Mouse (Mus musculus): ENCODE results near the gene Kdf1. TPM values are rescaled to one million over a fixed set of nuclear protein-coding genes. Genes with fewer than 3 reads are reported as not detected.

Kdf1 gene
- total and polyA plus RNA-seq, 2 experiments from 2014 or later: 0.26 to 0.60 TPM

- no peaks in the 10 kb centered on the region for H3K27me3 ChIP-seq (ENCODE audit: insufficient read depth, low read length)
- no peaks in the 10 kb centered on the region for H3K36me3 ChIP-seq (ENCODE audit: insufficient read depth, low read length)
- no peaks in the 10 kb centered on the region for H3K9me3 ChIP-seq (ENCODE audit: low read length)
- no peaks in the 10 kb centered on the region for H3K4me1 ChIP-seq (ENCODE audit: insufficient read depth, low read length)
- 64% methylated on average over 10 of the region's 10 CpGs for WGBS
- no peak within 1 kb of the TSS for H3K4me3 ChIP-seq (ENCODE audit: low read length)
- H3K4me2 ChIP-seq (ENCODE audit: low read depth, low read length): no peak within 1 kb of the TSS
- no peak for TF ChIP-seq CTCF (IDR thresholded peaks at IDR 0.05; ENCODE audit: low read depth)
- ATAC-seq (no peak), DNase-seq (ENCODE audit: low spot score) (no peak)
- no peak within 1 kb of the TSS for H3K27ac ChIP-seq
- no peak within 1 kb of the TSS for H3K9ac ChIP-seq (replicated peaks; ENCODE audit: low read length)
Measured at GRCm38 (mm10) chr4:133552768-133553447, 34.1 kb downstream of the Kdf1 start, which contains the start of gene Nr0b2. Gene Nr0b2, plus strand, starts transcription at chr4:133553376.

GRCm38 (mm10) chr4:133553448-133554330 lies 34.9 kb downstream of the Kdf1 start:
- Histone ChIP-seq H3K4me2 (ENCODE audit: low read depth, low read length) (no peak overlapping the region), H3K9ac (replicated peaks; ENCODE audit: low read length) (no peak overlapping the region), H3K4me1 (ENCODE audit: insufficient read depth, low read length) (no peaks in the 10 kb centered on the region), H3K4me3 (ENCODE audit: low read length) (no peak overlapping the region), H3K27ac (no peak overlapping the region), H3K27me3 (ENCODE audit: insufficient read depth, low read length) (no peaks in the 10 kb centered on the region), H3K36me3 (ENCODE audit: insufficient read depth, low read length) (no peaks in the 10 kb centered on the region), H3K9me3 (ENCODE audit: low read length) (no peaks in the 10 kb centered on the region)
- ATAC-seq (no peak), DNase-seq (ENCODE audit: low spot score) (no peak)
- 77% methylated on average over 19 of the region's 19 CpGs for WGBS
- TF ChIP-seq CTCF (IDR thresholded peaks at IDR 0.05; ENCODE audit: low read depth): no peak

- no peak for ATAC-seq
- no peaks in the 10 kb centered on the region for H3K9me3 ChIP-seq (ENCODE audit: low read length)
- no peak overlapping the region for H3K4me3 ChIP-seq (ENCODE audit: low read length)
- WGBS: 27% methylated on average over 10 of the region's 10 CpGs
- H3K4me2 ChIP-seq (ENCODE audit: low read depth, low read length): no peak overlapping the region
- no peak overlapping the region for H3K27ac ChIP-seq
- no peak for TF ChIP-seq CTCF (IDR thresholded peaks at IDR 0.05; ENCODE audit: low read depth)
- no peak overlapping the region for H3K9ac ChIP-seq (replicated peaks; ENCODE audit: low read length)
- H3K4me1 ChIP-seq (ENCODE audit: insufficient read depth, low read length): no peaks in the 10 kb centered on the region
- no peaks in the 10 kb centered on the region for H3K36me3 ChIP-seq (ENCODE audit: insufficient read depth, low read length)
- DNase-seq (ENCODE audit: low spot score): no peak
- H3K27me3 ChIP-seq (ENCODE audit: insufficient read depth, low read length): no peaks in the 10 kb centered on the region
Measured at GRCm38 (mm10) chr4:133557041-133557717, 38.4 kb downstream of the Kdf1 start.

GRCm38 (mm10) chr4:133559846-133560245 lies 41.1 kb downstream of the Kdf1 start:
- H3K27ac ChIP-seq: no peak overlapping the region

GRCm38 (mm10) chr4:133561622-133562021 lies 42.9 kb downstream of the Kdf1 start:
- H3K9me3 ChIP-seq (ENCODE audit: low read length): no peaks in the 10 kb centered on the region
- no peak for TF ChIP-seq CTCF (IDR thresholded peaks at IDR 0.05; ENCODE audit: low read depth)
- no peaks in the 10 kb centered on the region for H3K4me1 ChIP-seq (ENCODE audit: insufficient read depth, low read length)
- H3K27me3 ChIP-seq (ENCODE audit: insufficient read depth, low read length): no peaks in the 10 kb centered on the region
- H3K4me3 ChIP-seq (ENCODE audit: low read length): no peak overlapping the region
- WGBS: 80% methylated on average over 4 of the region's 4 CpGs
- H3K9ac ChIP-seq (replicated peaks; ENCODE audit: low read length): no peak overlapping the region
- DNase-seq (ENCODE audit: low spot score) (no peak), ATAC-seq (no peak)
- no peak overlapping the region for H3K4me2 ChIP-seq (ENCODE audit: low read depth, low read length)
- H3K36me3 ChIP-seq (ENCODE audit: insufficient read depth, low read length): no peaks in the 10 kb centered on the region
- no peak overlapping the region for H3K27ac ChIP-seq

More at GRCm38 (mm10) chr4:133559846-133560245, 41.1 kb downstream of the Kdf1 start:
- Histone ChIP-seq H3K9ac (replicated peaks; ENCODE audit: low read length) (no peak overlapping the region), H3K9me3 (ENCODE audit: low read length) (no peaks in the 10 kb centered on the region), H3K27me3 (ENCODE audit: insufficient read depth, low read length) (no peaks in the 10 kb centered on the region), H3K4me2 (ENCODE audit: low read depth, low read length) (no peak overlapping the region), H3K4me1 (ENCODE audit: insufficient read depth, low read length) (no peaks in the 10 kb centered on the region), H3K36me3 (ENCODE audit: insufficient read depth, low read length) (no peaks in the 10 kb centered on the region), H3K4me3 (ENCODE audit: low read length) (no peak overlapping the region)
- WGBS: 85% methylated on average over 4 of the region's 4 CpGs
- no peak for TF ChIP-seq CTCF (IDR thresholded peaks at IDR 0.05; ENCODE audit: low read depth)
- no peak for DNase-seq (ENCODE audit: low spot score)
- no peak for ATAC-seq

GRCm38 (mm10) chr4:133563123-133563571 lies 44.4 kb downstream of the Kdf1 start:
- peak; percentile 73 for DNase-seq (ENCODE audit: low spot score)

More at GRCm38 (mm10) chr4:133563123-133563571, 44.4 kb downstream of the Kdf1 start:
- Histone ChIP-seq H3K27ac (no peak overlapping the region), H3K4me2 (ENCODE audit: low read depth, low read length) (no peak overlapping the region), H3K9me3 (ENCODE audit: low read length) (no peaks in the 10 kb centered on the region), H3K27me3 (ENCODE audit: insufficient read depth, low read length) (no peaks in the 10 kb centered on the region), H3K4me1 (ENCODE audit: insufficient read depth, low read length) (no peaks in the 10 kb centered on the region), H3K9ac (replicated peaks; ENCODE audit: low read length) (no peak overlapping the region), H3K36me3 (ENCODE audit: insufficient read depth, low read length) (no peaks in the 10 kb centered on the region), H3K4me3 (ENCODE audit: low read length) (no peak overlapping the region)
- peak; percentile 51; the same call in 1 of the 2 replicates for ATAC-seq
- WGBS: 47% methylated on average over 11 of the region's 11 CpGs
- TF ChIP-seq CTCF (IDR thresholded peaks at IDR 0.05; ENCODE audit: low read depth): no peak

Measured in hindbrain, postnatal 0 days (tissue).